Mouse (Mus musculus) heart, embryonic 12.5 days (tissue): Measurements from ENCODE around the gene Uhrf1bp1l. TPM values are rescaled to one million over a fixed set of nuclear protein-coding genes. Genes with fewer than 3 reads are reported as not detected.

Experiments used
- ATAC-seq: fragments of 200-750 bp; cut with Nextera tagmentation; 2 replicates; pipeline ENCODE4 v1.8.0; 2017; ENCODE audit warnings: moderate TSS enrichment, moderate library complexity; ENCODE audit not compliant: insufficient number of reproducible peaks, low FRiP score
- H3K27ac ChIP-seq: fragments of 300-500 bp; sonication (generic); 2 replicates; pipeline ENCODE4 v1.5.1; 2016; ENCODE audit warnings: mild to moderate bottlenecking, moderate library complexity; ENCODE audit not compliant: poor library complexity, severe bottlenecking
- H3K27me3 ChIP-seq: fragments of 300-500 bp; sonication (generic); replicated peaks from 2 replicates; pipeline ENCODE4 v1.6.1; 2016; ENCODE audit warnings: mild to moderate bottlenecking, moderate library complexity
- H3K36me3 ChIP-seq: fragments of 300-500 bp; sonication (generic); 2 replicates; pipeline ENCODE4 v1.6.1; 2016; ENCODE audit warnings: mild to moderate bottlenecking, moderate library complexity
- H3K4me1 ChIP-seq: fragments of 300-500 bp; sonication (generic); replicated peaks from 2 replicates; pipeline ENCODE4 v1.6.1; 2016; ENCODE audit warnings: mild to moderate bottlenecking
- H3K4me2 ChIP-seq: fragments of 300-500 bp; sonication (generic); 2 replicates; pipeline ENCODE4 v1.6.1; 2016; ENCODE audit warnings: mild to moderate bottlenecking, moderate library complexity
- H3K4me3 ChIP-seq: fragments of 300-500 bp; sonication (generic); 2 replicates; pipeline ENCODE4 v1.5.1; 2016; ENCODE audit warnings: mild to moderate bottlenecking
- H3K9ac ChIP-seq: fragments of 300-500 bp; sonication (generic); 2 replicates; pipeline ENCODE4 v1.6.1; 2016; ENCODE audit warnings: mild to moderate bottlenecking, moderate library complexity
- H3K9me3 ChIP-seq: fragments of 300-500 bp; sonication (generic); replicated peaks from 2 replicates; pipeline ENCODE4 v1.6.1; 2016; ENCODE audit warnings: mild to moderate bottlenecking, moderate library complexity
- WGBS: fragments of 180-500 bp; shearing (Covaris S2); methylation state at CpG from one replicate; pipeline ENCODE4 v1.1.7; 2016; 5-methylcytosine and 5-hydroxymethylcytosine counted together
- polyA plus RNA-seq: library from polyadenylated mRNA; unstranded; fragments of >200 nt; fragmentation: Nextera tagmentation; extraction: Ambion mirVana; gene quantifications from 2 replicates; pipeline ENCODE4 v1.2.1, GENCODE M21; 2016

The Uhrf1bp1l gene
- polyA plus RNA-seq, 1 experiment from 2014 or later = 25.3 TPM

DNA sequence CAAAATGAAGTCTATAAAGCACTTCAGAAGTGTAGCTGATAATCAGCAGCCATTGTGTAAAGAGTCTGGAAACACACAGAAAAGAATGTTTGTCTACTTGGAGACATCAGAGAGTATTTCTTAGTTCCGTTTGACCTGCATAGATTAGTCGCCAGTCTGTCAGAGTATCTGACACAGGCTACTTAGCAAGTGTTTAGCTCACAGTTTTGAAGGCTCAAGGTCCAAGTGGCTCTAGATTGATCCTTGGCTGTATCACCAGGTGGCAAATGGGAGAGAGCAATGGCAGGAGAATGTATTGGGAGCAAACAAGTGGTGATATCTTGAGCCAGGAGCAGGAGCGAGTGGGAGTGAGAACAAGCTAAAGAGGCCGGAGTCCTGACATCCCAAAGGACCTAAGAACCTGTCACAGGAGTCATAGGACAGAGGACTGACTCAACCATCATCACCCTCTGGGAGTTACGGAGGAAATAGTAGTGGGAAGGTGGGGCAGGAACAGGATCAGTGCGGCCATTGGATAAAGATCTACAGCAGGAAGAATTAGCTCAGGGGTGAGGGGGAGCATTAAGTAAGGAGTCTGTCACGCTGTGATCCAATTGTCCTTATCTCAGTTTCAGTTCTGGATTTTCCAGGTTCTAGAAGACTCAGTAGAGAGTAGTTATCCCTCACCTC lies 23.7 kb downstream of the Uhrf1bp1l start:
- no peak overlapping the region for H3K9ac ChIP-seq
- no peaks in the 10 kb centered on the region for H3K9me3 ChIP-seq
- H3K4me2 ChIP-seq = 0 out of 2 replicates have a peak overlapping the region, but pooled peaks have one; percentile 2
- H3K27me3 ChIP-seq = no peaks in the 10 kb centered on the region
- H3K4me3 ChIP-seq = no peak overlapping the region
- H3K4me1 ChIP-seq = peaks cover 25% of the 10 kb centered on the region
- no peak overlapping the region for H3K27ac ChIP-seq
- 49% methylated on average over 7 of the region's 7 CpGs for WGBS
- no peak for ATAC-seq
- H3K36me3 ChIP-seq = no peaks in the 10 kb centered on the region

DNA sequence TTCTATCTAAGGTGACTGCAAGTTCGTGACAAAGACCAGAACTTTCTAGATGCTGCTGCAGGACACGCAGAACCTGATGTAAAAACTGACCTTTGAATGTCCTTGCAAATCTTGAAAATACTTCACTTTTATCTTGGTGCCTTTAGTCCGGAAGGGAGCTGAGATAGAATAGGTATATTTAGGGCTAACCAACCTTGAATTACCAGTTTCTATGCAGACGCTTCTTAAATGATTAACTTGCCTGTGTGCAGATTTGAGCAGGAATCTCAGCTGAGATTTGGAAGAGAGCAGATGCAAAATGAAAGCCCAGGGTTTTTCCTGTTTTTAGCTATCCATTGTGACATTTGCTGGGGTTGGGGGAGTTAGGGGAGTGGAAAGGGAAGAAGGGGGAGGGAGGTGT lies 24.3 kb downstream of the Uhrf1bp1l start:
- Histone ChIP-seq H3K4me2 (0 out of 2 replicates have a peak overlapping the region, but pooled peaks have one; percentile 2), H3K36me3 (no peaks in the 10 kb centered on the region), H3K9me3 (no peaks in the 10 kb centered on the region), H3K4me3 (no peak overlapping the region), H3K27ac (no peak overlapping the region), H3K27me3 (no peaks in the 10 kb centered on the region), H3K9ac (no peak overlapping the region), H3K4me1 (peaks cover 25% of the 10 kb centered on the region)
- WGBS = 38% methylated on average over 4 of the region's 4 CpGs
- ATAC-seq = no peak

DNA sequence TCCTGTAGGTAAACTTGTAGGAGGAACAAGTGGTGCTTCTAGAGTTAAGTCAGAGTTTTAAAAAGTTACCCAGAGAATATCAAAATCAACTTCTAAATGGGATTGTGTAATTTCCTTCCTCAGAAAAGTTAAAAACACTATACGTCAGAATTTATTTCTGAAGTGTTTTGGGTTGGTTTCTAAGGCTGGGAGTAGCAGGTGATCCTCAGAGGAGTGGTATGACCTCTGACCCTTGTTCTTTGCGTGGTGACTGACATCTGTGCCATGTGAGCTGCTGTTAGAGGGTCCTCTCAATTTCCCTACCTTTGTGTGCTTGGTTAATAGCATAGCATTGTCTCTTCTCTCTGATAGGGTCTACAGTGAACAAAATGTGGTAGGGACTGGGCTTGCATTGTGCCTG lies 27.1 kb downstream of the Uhrf1bp1l start:
- Histone ChIP-seq H3K9ac (no peak overlapping the region), H3K4me3 (no peak overlapping the region), H3K27ac (no peak overlapping the region), H3K9me3 (no peaks in the 10 kb centered on the region), H3K36me3 (peaks cover 5% of the 10 kb centered on the region; the same call in 1 of the 2 replicates), H3K4me1 (peaks cover 13% of the 10 kb centered on the region), H3K4me2 (no peak overlapping the region), H3K27me3 (no peaks in the 10 kb centered on the region)
- WGBS = 57% methylated on average over 2 of the region's 2 CpGs
- ATAC-seq = no peak

DNA sequence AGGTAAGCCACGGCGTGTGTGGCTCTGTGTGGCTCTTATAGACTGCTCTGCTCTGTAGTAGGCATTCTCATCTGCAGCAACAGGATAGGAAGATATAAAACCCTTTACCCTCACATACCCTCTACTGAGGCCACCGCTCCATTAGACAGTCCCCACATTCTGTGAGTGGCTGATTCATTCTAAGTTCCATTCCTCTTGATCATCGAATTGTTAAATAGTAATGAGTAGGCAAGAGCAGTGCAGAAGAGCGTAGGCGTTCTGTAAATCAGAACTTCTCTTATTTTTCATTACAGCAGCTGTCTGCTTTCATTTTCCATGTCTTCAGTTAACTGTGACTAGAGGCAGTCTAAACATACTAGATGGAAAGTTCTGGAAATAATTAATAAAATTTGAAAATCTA lies 31.2 kb downstream of the Uhrf1bp1l start:
- ATAC-seq = no peak
- Histone ChIP-seq H3K4me1 (no peaks in the 10 kb centered on the region), H3K4me3 (no peak overlapping the region), H3K9me3 (no peaks in the 10 kb centered on the region), H3K36me3 (peaks cover 16% of the 10 kb centered on the region), H3K4me2 (no peak overlapping the region), H3K9ac (no peak overlapping the region), H3K27ac (no peak overlapping the region), H3K27me3 (no peaks in the 10 kb centered on the region)
- WGBS = 89% methylated on average over 6 of the region's 6 CpGs

DNA sequence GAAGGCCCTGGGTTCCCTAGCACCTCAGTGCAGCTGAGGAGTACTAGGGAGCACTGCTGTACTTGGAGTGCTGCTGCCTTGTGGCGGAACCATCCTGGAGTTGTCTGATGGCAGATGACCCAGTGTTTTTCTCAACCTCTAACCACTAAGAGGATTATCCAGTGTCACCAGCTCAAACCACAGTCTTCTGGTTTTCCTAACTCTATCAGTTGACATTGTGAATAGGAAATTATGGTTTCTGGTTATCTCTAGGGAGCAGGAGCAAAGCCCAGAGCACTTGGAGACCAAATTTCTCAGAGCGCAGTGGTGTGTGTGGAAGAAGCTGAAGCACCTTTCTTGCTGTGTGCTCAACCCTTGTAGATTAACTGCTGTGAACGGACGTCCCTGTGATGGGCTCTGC lies 47.1 kb downstream of the Uhrf1bp1l start:
- H3K36me3 ChIP-seq = peaks cover 25% of the 10 kb centered on the region
- 78% methylated on average over 4 of the region's 4 CpGs for WGBS
- no peak overlapping the region for H3K27ac ChIP-seq
- no peak overlapping the region for H3K4me2 ChIP-seq
- H3K27me3 ChIP-seq = no peaks in the 10 kb centered on the region
- no peaks in the 10 kb centered on the region for H3K9me3 ChIP-seq
- no peak overlapping the region for H3K9ac ChIP-seq
- no peak for ATAC-seq
- H3K4me3 ChIP-seq = no peak overlapping the region
- H3K4me1 ChIP-seq = no peaks in the 10 kb centered on the region

DNA sequence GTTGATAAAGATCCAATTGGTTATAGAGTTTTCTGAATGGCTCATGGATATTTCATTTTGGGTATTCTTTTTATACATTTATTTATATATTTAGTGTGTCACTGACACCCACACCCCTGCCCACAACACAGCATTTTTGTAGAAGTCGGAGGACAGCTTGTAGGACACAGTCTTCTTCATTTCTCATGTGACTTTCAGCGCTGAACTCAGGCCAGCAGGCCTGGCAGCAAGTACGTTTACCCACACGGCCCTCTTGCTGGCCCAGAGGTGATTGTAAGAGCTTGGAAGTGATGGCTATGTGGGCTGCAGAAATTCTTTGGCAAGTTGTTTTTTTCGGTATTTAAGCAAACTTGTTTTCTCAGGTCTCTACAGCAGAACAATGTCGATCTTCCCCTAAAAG lies 49.3 kb downstream of the Uhrf1bp1l start:
- no peak overlapping the region for H3K9ac ChIP-seq
- H3K4me1 ChIP-seq = no peaks in the 10 kb centered on the region
- no peaks in the 10 kb centered on the region for H3K9me3 ChIP-seq
- no peak overlapping the region for H3K4me2 ChIP-seq
- H3K36me3 ChIP-seq = peaks cover 17% of the 10 kb centered on the region
- no peaks in the 10 kb centered on the region for H3K27me3 ChIP-seq
- ATAC-seq = no peak
- no peak overlapping the region for H3K27ac ChIP-seq
- WGBS = 86% methylated on average over 6 of the region's 6 CpGs
- no peak overlapping the region for H3K4me3 ChIP-seq

DNA sequence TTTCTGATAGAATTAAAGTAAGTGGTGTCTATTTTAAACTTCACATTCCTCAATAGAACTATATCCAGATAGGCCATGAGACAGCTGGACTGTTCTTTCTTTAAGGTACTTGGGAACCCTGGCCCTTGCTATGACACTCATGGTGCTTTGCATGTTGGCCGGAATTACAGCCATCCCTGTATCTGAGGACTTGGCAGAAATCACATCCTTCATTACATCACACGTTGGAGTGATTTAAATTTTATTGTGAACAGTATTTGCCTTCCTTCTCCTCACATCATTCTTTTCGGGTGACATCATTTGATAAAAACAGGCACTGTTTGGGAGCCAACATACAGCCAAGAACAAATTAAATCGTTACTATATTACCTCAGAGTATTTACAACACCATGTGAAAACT lies 74.4 kb downstream of the Uhrf1bp1l start:
- no peak overlapping the region for H3K4me3 ChIP-seq
- no peaks in the 10 kb centered on the region for H3K27me3 ChIP-seq
- no peak for ATAC-seq
- H3K4me2 ChIP-seq = no peak overlapping the region
- no peaks in the 10 kb centered on the region for H3K9me3 ChIP-seq
- H3K27ac ChIP-seq = no peak overlapping the region
- H3K4me1 ChIP-seq = no peaks in the 10 kb centered on the region
- peaks cover 25% of the 10 kb centered on the region for H3K36me3 ChIP-seq
- 60% methylated on average over 4 of the region's 4 CpGs for WGBS
- no peak overlapping the region for H3K9ac ChIP-seq

DNA sequence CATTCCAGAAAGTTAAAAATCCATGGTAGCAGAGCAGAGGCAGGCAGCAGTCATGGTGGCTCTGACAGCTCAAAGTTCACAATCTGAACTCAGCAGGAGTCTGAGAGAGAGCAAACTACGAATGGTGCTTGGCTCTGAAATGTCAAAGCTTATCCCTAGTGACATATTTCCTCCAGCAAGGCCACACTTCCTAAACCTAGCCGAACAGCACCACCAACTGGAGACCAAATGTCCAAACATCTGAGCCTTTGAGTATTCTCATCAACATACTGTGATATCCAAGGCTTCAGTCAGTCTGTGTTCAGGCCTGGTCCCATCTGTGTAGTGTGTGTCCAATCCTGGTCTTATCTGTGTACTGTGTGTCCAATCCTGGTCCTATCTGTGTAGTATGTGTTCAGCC lies 79.1 kb downstream of the Uhrf1bp1l start:
- no peak overlapping the region for H3K9ac ChIP-seq
- no peak overlapping the region for H3K4me3 ChIP-seq
- 0 out of 2 replicates have a peak, but pooled peaks have one; percentile 33 for ATAC-seq
- H3K27ac ChIP-seq = no peak overlapping the region
- WGBS = 35% methylated on average over 2 of the region's 2 CpGs
- no peaks in the 10 kb centered on the region for H3K4me1 ChIP-seq
- no peaks in the 10 kb centered on the region for H3K9me3 ChIP-seq
- no peak overlapping the region for H3K4me2 ChIP-seq
- no peaks in the 10 kb centered on the region for H3K36me3 ChIP-seq
- H3K27me3 ChIP-seq = no peaks in the 10 kb centered on the region

DNA sequence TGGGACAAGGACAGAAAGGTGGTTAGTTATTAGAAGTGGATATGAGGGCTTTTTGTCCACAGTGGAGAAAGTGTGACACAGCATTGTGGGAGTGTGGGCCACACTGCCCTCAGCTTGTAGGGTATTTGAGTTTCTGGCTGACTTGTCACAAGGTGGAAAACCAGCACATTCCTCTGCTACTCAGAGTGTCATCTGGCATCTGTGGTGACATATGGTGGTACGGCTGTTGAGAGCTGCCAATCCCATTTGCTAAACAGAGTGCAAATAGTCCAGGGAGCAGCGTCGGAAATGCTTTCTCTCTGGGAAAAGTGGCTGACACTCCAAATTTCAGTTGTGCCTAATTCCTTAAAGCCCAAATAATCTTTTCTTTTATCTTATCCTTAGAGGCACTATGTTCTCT lies 82.1 kb downstream of the Uhrf1bp1l start:
- H3K36me3 ChIP-seq = no peaks in the 10 kb centered on the region
- no peaks in the 10 kb centered on the region for H3K27me3 ChIP-seq
- ATAC-seq = no peak
- no peak overlapping the region for H3K27ac ChIP-seq
- H3K9ac ChIP-seq = no peak overlapping the region
- WGBS = 59% methylated on average over 3 of the region's 3 CpGs
- no peak overlapping the region for H3K4me3 ChIP-seq
- H3K4me1 ChIP-seq = no peaks in the 10 kb centered on the region
- no peak overlapping the region for H3K4me2 ChIP-seq
- H3K9me3 ChIP-seq = no peaks in the 10 kb centered on the region

DNA sequence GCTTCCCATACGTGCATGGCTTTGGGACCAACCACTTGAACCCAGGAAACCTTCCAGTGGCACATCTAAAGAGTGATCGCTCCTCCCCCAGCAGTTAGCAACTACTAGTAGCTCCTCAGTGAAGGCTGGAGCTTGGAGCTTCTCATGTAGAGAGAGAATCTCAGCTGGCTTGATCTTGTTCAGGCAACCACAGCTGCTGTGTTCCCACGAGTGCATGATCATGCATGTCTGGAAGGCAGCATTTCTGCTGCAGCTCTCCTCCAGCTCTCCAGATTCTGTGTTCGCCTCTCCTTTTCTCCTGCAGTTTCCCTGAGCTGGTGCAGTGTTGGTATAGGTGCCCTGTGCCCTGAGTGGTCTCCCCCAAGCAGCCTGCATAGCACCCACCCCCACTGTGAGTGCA lies 87.5 kb downstream of the Uhrf1bp1l start:
- H3K9ac ChIP-seq = no peak overlapping the region
- ATAC-seq = no peak
- no peak overlapping the region for H3K4me2 ChIP-seq
- no peaks in the 10 kb centered on the region for H3K27me3 ChIP-seq
- WGBS = 72% methylated on average over 4 of the region's 4 CpGs
- H3K4me1 ChIP-seq = no peaks in the 10 kb centered on the region
- no peak overlapping the region for H3K27ac ChIP-seq
- H3K4me3 ChIP-seq = no peak overlapping the region
- H3K9me3 ChIP-seq = no peaks in the 10 kb centered on the region
- H3K36me3 ChIP-seq = no peaks in the 10 kb centered on the region

DNA sequence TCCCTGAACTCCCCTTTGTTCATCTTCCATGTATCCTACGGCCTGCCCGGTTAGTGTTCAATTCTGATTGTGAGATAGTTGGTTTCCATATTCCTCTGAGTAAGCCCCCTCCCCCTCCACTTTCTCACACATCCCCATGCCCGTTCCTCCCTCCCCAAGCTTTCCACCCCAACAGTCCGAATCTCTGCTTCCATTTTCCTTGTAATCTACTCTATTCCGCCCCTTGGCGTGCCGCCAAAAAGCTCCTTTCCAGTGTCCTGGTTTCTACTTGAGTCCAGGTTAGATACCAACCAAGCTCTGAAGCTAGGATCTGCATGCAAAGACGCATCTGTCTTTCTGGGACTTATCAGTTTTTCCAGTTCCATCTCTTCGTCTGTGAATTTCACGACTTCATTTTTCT lies 88.4 kb downstream of the Uhrf1bp1l start:
- Histone ChIP-seq H3K27me3 (no peaks in the 10 kb centered on the region), H3K9me3 (no peaks in the 10 kb centered on the region), H3K4me3 (no peak overlapping the region), H3K27ac (no peak overlapping the region), H3K4me2 (no peak overlapping the region), H3K36me3 (no peaks in the 10 kb centered on the region), H3K4me1 (no peaks in the 10 kb centered on the region), H3K9ac (no peak overlapping the region)
- ATAC-seq = no peak
- WGBS = 72% methylated on average over 10 of the region's 10 CpGs

DNA sequence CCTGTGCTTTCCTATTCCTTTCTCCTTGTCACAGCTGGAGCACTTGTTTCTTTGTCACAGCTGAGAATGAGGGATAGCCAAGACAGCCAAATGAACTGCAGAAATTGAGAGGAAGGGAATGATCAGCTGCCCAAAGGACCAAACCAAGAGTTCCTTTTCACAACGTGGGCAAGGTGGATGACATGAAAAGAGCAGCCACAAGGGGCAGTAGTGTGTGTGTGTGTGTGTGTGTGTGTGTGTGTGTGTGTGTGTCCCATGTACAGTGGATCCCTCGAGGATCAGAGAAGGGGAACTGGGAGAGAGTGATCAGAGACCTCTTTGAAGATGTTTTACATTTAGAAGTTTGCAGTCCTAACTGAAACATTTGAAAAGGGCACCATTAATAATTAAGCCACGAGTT lies 92.7 kb downstream of the Uhrf1bp1l start:
- H3K4me1 ChIP-seq = no peaks in the 10 kb centered on the region
- ATAC-seq = no peak
- 50% methylated on average over 3 of the region's 3 CpGs for WGBS

More for the DNA sequence above, 92.7 kb downstream of the Uhrf1bp1l start:
- H3K9ac ChIP-seq = no peak overlapping the region
- no peak overlapping the region for H3K4me3 ChIP-seq
- H3K36me3 ChIP-seq = no peaks in the 10 kb centered on the region
- H3K27me3 ChIP-seq = no peaks in the 10 kb centered on the region
- no peak overlapping the region for H3K27ac ChIP-seq
- no peaks in the 10 kb centered on the region for H3K9me3 ChIP-seq
- no peak overlapping the region for H3K4me2 ChIP-seq
